ENCODE assay signal across 12 mouse cellular contexts in genomic region chr19:58831280-58831922, GRCm38 (mm10). TPM values are rescaled to one million over a fixed set of nuclear protein-coding genes. Genes with fewer than 3 reads are reported as not detected.
DNase-seq lines count a peak whose midpoint lies in the region; ATAC-seq lines count a peak whose summit lies in the region.
"Had no signal": no experiment of that assay in that cellular context is flagged by ENCODE, and none has a peak within 500 bp of the region (broad histone marks: within the 10 kb centered on the region; RNA-seq: fewer than 3 reads in every experiment).

No protein-coding gene starts in this region.

- ATAC-seq in cerebellum, adult (ENCODE audit: insufficient number of reproducible peaks, low FRiP score, low TSS enrichment): no peak
- peak; percentile 74 for ATAC-seq in hindbrain, embryonic 12.5 days (ENCODE audit: low FRiP score)
- 0 out of 2 replicates have a peak, but pooled peaks have one; percentile 26 for ATAC-seq in midbrain, embryonic 16.5 days
- no peak for ATAC-seq in inflammation-experienced regulatory T-cells, adult 6 months
- no peak for ATAC-seq in activated CD4-positive, CD25-positive, alpha-beta regulatory T cell, adult 4 months
- no peak for ATAC-seq in kidney, embryonic 16.5 days (ENCODE audit: low FRiP score, low TSS enrichment)
- ATAC-seq: liver, postnatal 0 days had no signal

- peak overlapping the region; percentile 70 for H3K27ac ChIP-seq in hindbrain, embryonic 12.5 days
- H3K27ac ChIP-seq in midbrain, embryonic 16.5 days (ENCODE audit: low read length): peak overlapping the region; percentile 29
- H3K27ac ChIP-seq in kidney, embryonic 16.5 days (ENCODE audit: low read length): no peak overlapping the region
- H3K27ac ChIP-seq: limb, embryonic 10.5 days had no signal

- peaks cover 39% of the 10 kb centered on the region for H3K4me1 ChIP-seq in hindbrain, embryonic 12.5 days
- peaks cover 22% of the 10 kb centered on the region for H3K4me1 ChIP-seq in midbrain, embryonic 16.5 days (ENCODE audit: control insufficient read depth, insufficient read depth, low read length)
- peaks cover 15% of the 10 kb centered on the region for H3K4me1 ChIP-seq in kidney, embryonic 16.5 days (ENCODE audit: insufficient read depth, low read length)
- H3K4me1 ChIP-seq: limb, embryonic 10.5 days had no signal

- H3K9ac ChIP-seq in hindbrain, embryonic 12.5 days: no peak overlapping the region
- no peak overlapping the region for H3K9ac ChIP-seq in midbrain, embryonic 16.5 days (ENCODE audit: low read depth, low read length)
- H3K9ac ChIP-seq in kidney, embryonic 16.5 days (replicated peaks; ENCODE audit: low read length): no peak overlapping the region
- H3K9ac ChIP-seq: heart, embryonic 12.5 days; liver, postnatal 0 days had no signal

- no peak overlapping the region for H3K4me3 ChIP-seq in hindbrain, embryonic 12.5 days
- no peak overlapping the region for H3K4me3 ChIP-seq in midbrain, embryonic 16.5 days (ENCODE audit: low read depth, low read length)
- no peak overlapping the region for H3K4me3 ChIP-seq in kidney, embryonic 16.5 days (ENCODE audit: low read length)
- H3K4me3 ChIP-seq: heart, embryonic 12.5 days; limb, embryonic 10.5 days had no signal

- H3K4me2 ChIP-seq in hindbrain, embryonic 12.5 days (replicated peaks): no peak overlapping the region
- no peak overlapping the region for H3K4me2 ChIP-seq in midbrain, embryonic 16.5 days (ENCODE audit: low read length)
- no peak overlapping the region for H3K4me2 ChIP-seq in kidney, embryonic 16.5 days (replicated peaks; ENCODE audit: low read depth, low read length)
- H3K4me2 ChIP-seq: heart, embryonic 12.5 days had no signal

- peak; percentile 21 for DNase-seq in cerebellum, adult 11 months
- peak; percentile 25 for DNase-seq in cerebellum, adult 8-10 months
- DNase-seq: kidney, postnatal 4 days; liver, postnatal 0 days had no signal

- no peaks in the 10 kb centered on the region for H3K9me3 ChIP-seq in hindbrain, embryonic 12.5 days (replicated peaks)
- H3K9me3 ChIP-seq in midbrain, embryonic 16.5 days (replicated peaks; ENCODE audit: control insufficient read depth, low read length, poor library complexity, severe bottlenecking): no peaks in the 10 kb centered on the region
- H3K9me3 ChIP-seq in kidney, embryonic 16.5 days (ENCODE audit: low read length): no peaks in the 10 kb centered on the region
- H3K9me3 ChIP-seq: heart, embryonic 12.5 days; limb, embryonic 10.5 days had no signal

- 59% methylated on average over 9 of the region's 9 CpGs for WGBS in hindbrain, embryonic 12.5 days
- 58% methylated on average over 9 of the region's 9 CpGs for WGBS in midbrain, embryonic 16.5 days
- 92% methylated on average over 9 of the region's 9 CpGs for WGBS in kidney, embryonic 16.5 days

- H3K27me3 ChIP-seq in hindbrain, embryonic 12.5 days: peaks cover 5% of the 10 kb centered on the region; the same call in 1 of the 2 replicates
- H3K27me3 ChIP-seq in midbrain, embryonic 16.5 days (ENCODE audit: control insufficient read depth, insufficient read depth, low read depth, low read length): no peaks in the 10 kb centered on the region
- no peaks in the 10 kb centered on the region for H3K27me3 ChIP-seq in kidney, embryonic 16.5 days (ENCODE audit: insufficient read depth, low read length)
- H3K27me3 ChIP-seq: heart, embryonic 12.5 days had no signal

- no peaks in the 10 kb centered on the region for H3K36me3 ChIP-seq in hindbrain, embryonic 12.5 days
- no peaks in the 10 kb centered on the region for H3K36me3 ChIP-seq in midbrain, embryonic 16.5 days (ENCODE audit: control insufficient read depth, insufficient read depth, low read length)
- no peaks in the 10 kb centered on the region for H3K36me3 ChIP-seq in kidney, embryonic 16.5 days (ENCODE audit: insufficient read depth, low read length)
- H3K36me3 ChIP-seq: heart, embryonic 12.5 days; limb, embryonic 10.5 days had no signal

RNA-seq across cellular contexts. Expression of gene 1700019N19Rik, which starts 37.1 kb away (rescaled TPM):
- polyA plus RNA-seq in hindbrain, embryonic 12.5 days (2016; fragmentation: Nextera tagmentation; extraction: Ambion mirVana): not detected in 2 replicates
- polyA plus RNA-seq in midbrain, embryonic 16.5 days (2015; fragmentation: Nextera tagmentation; extraction: Ambion mirVana): not detected in 2 replicates
- polyA plus RNA-seq in inflammation-experienced regulatory T-cells, adult 6 months (2017; shearing (Covaris generic)): not detected
- polyA plus RNA-seq in activated CD4-positive, CD25-positive, alpha-beta regulatory T cell, adult 4 months (2017; shearing (Covaris generic)): not detected
- not detected in 2 replicates for polyA plus RNA-seq in kidney, embryonic 16.5 days (2015; fragmentation: Nextera tagmentation; extraction: Ambion mirVana)
- polyA plus RNA-seq: heart, embryonic 12.5 days; limb, embryonic 10.5 days; liver, postnatal 0 days had no signal

Comparison
In these comparisons a context has a peak if more than half of its experiments do, and no peak if none do; other contexts are left out.
1. ATAC-seq: peak in hindbrain, embryonic 12.5 days (single experiment) and midbrain, embryonic 16.5 days (single experiment); none in cerebellum, adult (single experiment), inflammation-experienced regulatory T-cells, adult 6 months (single experiment), activated CD4-positive, CD25-positive, alpha-beta regulatory T cell, adult 4 months (single experiment) and kidney, embryonic 16.5 days (single experiment).